Mouse (Mus musculus) liver, adult 2 months (tissue): Measurements from ENCODE around the gene Azgp1.

ENCODE experiments used
- CTCF ChIP-seq: fragments of 200-500 bp; IDR thresholded peaks from 2 replicates; pipeline ENCODE4 v1.5.1; 2011; ENCODE audit warnings: low read depth, low read length, control low read depth
- POLR2A ChIP-seq: fragments of 200-500 bp; IDR thresholded peaks from 2 replicates; pipeline ENCODE4 v1.6.1; 2011; ENCODE audit warnings: low read length, control low read depth; ENCODE audit not compliant: insufficient read depth; ENCODE audit errors: extremely low read depth

DNA sequence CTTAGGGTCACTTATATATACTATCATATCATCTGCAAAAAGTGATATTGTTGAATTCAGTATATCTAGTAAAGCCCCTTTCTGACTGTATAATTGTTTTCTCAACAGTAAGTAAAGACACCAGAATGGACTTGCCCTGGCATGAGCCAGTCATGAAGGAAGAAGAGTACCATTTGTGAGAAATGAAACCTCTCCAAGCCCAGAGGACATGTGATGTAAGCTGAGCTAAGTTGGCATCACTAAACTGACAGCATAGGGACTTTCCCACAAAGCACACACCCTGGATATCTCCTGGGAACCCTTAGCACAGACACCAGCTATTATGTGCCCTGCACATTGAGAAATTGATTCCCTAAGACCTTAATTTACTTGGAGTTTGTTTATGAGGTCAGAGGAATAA lies 34.0 kb upstream of the Azgp1 start:
- no peak for TF ChIP-seq POLR2A
- TF ChIP-seq CTCF, result no peak
